Mouse (Mus musculus): Measurements from ENCODE around the gene Olfr1438-ps1.

- TF ChIP-seq CTCF (IDR thresholded peaks at IDR 0.05; ENCODE audit: insufficient read depth, low read length), result no peak
- no peak for TF ChIP-seq POLR2A (IDR thresholded peaks at IDR 0.05; ENCODE audit: borderline replicate concordance, extremely low read depth, low read depth, low read length)
Observed at GRCm38 (mm10) chr19:12279554-12279953, 56.2 kb downstream of the Olfr1438-ps1 start, which contains the start of gene Olfr1434.
